Comparison of ENCODE assay signal across 19 mouse cellular contexts in genomic region chr19:46563603-46564002, GRCm38 (mm10). TPM values are rescaled to one million over a fixed set of nuclear protein-coding genes. Genes with fewer than 3 reads are reported as not detected.
DNase-seq lines count a peak whose midpoint lies in the region; ATAC-seq and TF ChIP-seq lines count a peak whose summit lies in the region.
"Had no signal": no experiment of that assay in that cellular context is flagged by ENCODE, and none has a peak within 500 bp of the region (broad histone marks: within the 10 kb centered on the region; RNA-seq: fewer than 3 reads in every experiment).

No protein-coding gene starts in this region.

- no peaks in the 10 kb centered on the region for H3K27me3 ChIP-seq in heart, embryonic 10.5 days (ENCODE audit: insufficient read depth, poor library complexity, severe bottlenecking)
- H3K27me3 ChIP-seq in heart, embryonic 16.5 days (ENCODE audit: control insufficient read depth, insufficient read depth, low read length): no peaks in the 10 kb centered on the region
- H3K27me3 ChIP-seq in thymus, adult 2 months (ENCODE audit: control insufficient read depth, insufficient read depth, low read length): no peaks in the 10 kb centered on the region
- H3K27me3 ChIP-seq: forebrain, embryonic 13.5 days; hindbrain, embryonic 12.5 days; kidney, embryonic 15.5 days; limb, embryonic 13.5 days; neural tube, embryonic 13.5 days had no signal

- H3K4me3 ChIP-seq in heart, embryonic 10.5 days: no peak overlapping the region
- no peak overlapping the region for H3K4me3 ChIP-seq in heart, embryonic 16.5 days (ENCODE audit: low read length)
- H3K4me3 ChIP-seq in thymus, adult 2 months (ENCODE audit: control insufficient read depth, insufficient read depth, low read length): no peak overlapping the region
- H3K4me3 ChIP-seq: forebrain, embryonic 13.5 days; hindbrain, embryonic 12.5 days; kidney, embryonic 15.5 days; limb, embryonic 13.5 days; myocyte; neural tube, embryonic 13.5 days had no signal

- 72% methylated on average over 4 of the region's 4 CpGs for WGBS in heart, embryonic 10.5 days
- WGBS in heart, embryonic 16.5 days: 55% methylated on average over 4 of the region's 4 CpGs
- 89% methylated on average over 4 of the region's 4 CpGs for WGBS in thymus, adult 2 months

- H3K4me1 ChIP-seq in heart, embryonic 10.5 days: peaks cover 28% of the 10 kb centered on the region
- H3K4me1 ChIP-seq in heart, embryonic 16.5 days (ENCODE audit: control insufficient read depth, insufficient read depth, low read length): peaks cover 16% of the 10 kb centered on the region
- H3K4me1 ChIP-seq in thymus, adult 2 months (replicated peaks; ENCODE audit: control insufficient read depth, insufficient read depth, low read length): peaks cover 9% of the 10 kb centered on the region
- H3K4me1 ChIP-seq: kidney, embryonic 15.5 days had no signal

- TF ChIP-seq CTCF in thymus, adult 2 months (IDR thresholded peaks at IDR 0.05; ENCODE audit: borderline replicate concordance, control insufficient read depth, extremely low read depth, insufficient read depth, low read length, poor library complexity): no peak

- no peak for DNase-seq in heart, embryonic 10.5 days (ENCODE audit: low spot score)
- no peak for DNase-seq in heart, postnatal 25 days (ENCODE audit: low spot score)
- DNase-seq in heart, postnatal 10 days: no peak
- peak; percentile 51 for DNase-seq in Muller cell, postnatal 12 days (ENCODE audit: inconsistent ontology term)
- peak; percentile 55 for DNase-seq in retina, adult 2 months (ENCODE audit: low read depth, low spot score)
- DNase-seq in thymus, adult 2 months: no peak
- DNase-seq: adrenal gland, postnatal 10 days; kidney, postnatal 4 days; lung, postnatal 4 days had no signal

- intact Hi-C loops in heart, postnatal 25 days (cut with DNase I): loop anchor here (5.0 kb wide), 1 partner anchor 166 kb away; the partner anchor contains the start of genes Actr1a and Sufu
- intact Hi-C loops in heart, postnatal 10 days (cut with DNase I): loop anchor here (2.0 kb wide), 1 partner anchor 57 kb away; no protein-coding TSS in a partner anchor

- no peak overlapping the region for H3K9ac ChIP-seq in heart, embryonic 16.5 days (ENCODE audit: low read length)
- H3K9ac ChIP-seq: forebrain, embryonic 13.5 days; hindbrain, embryonic 12.5 days; kidney, embryonic 15.5 days; limb, embryonic 13.5 days; liver, embryonic 14.5 days; neural tube, embryonic 13.5 days had no signal

- no peak overlapping the region for H3K4me2 ChIP-seq in heart, embryonic 16.5 days (ENCODE audit: low read depth, low read length)
- H3K4me2 ChIP-seq: forebrain, embryonic 13.5 days; hindbrain, embryonic 12.5 days; kidney, embryonic 15.5 days; limb, embryonic 13.5 days; neural tube, embryonic 13.5 days had no signal

- no peaks in the 10 kb centered on the region for H3K9me3 ChIP-seq in heart, embryonic 10.5 days
- no peaks in the 10 kb centered on the region for H3K9me3 ChIP-seq in heart, embryonic 16.5 days (replicated peaks; ENCODE audit: control insufficient read depth, low read length)
- H3K9me3 ChIP-seq: forebrain, embryonic 13.5 days; hindbrain, embryonic 12.5 days; kidney, embryonic 15.5 days; limb, embryonic 13.5 days; neural tube, embryonic 13.5 days had no signal

- H3K36me3 ChIP-seq in heart, embryonic 10.5 days: peaks cover 14% of the 10 kb centered on the region
- H3K36me3 ChIP-seq in heart, embryonic 16.5 days (ENCODE audit: control insufficient read depth, insufficient read depth): no peaks in the 10 kb centered on the region
- H3K36me3 ChIP-seq in thymus, adult 2 months (ENCODE audit: control insufficient read depth, insufficient read depth, low read length): no peaks in the 10 kb centered on the region

- H3K27ac ChIP-seq in heart, embryonic 10.5 days: peak overlapping the region; percentile 70; the same call in 1 of the 2 replicates
- peak overlapping the region; percentile 66 for H3K27ac ChIP-seq in heart, embryonic 16.5 days (ENCODE audit: low read length)
- H3K27ac ChIP-seq in thymus, adult 2 months (ENCODE audit: control insufficient read depth, insufficient read depth, low read length): no peak overlapping the region
- H3K27ac ChIP-seq: forebrain, embryonic 13.5 days; kidney, embryonic 15.5 days; limb, embryonic 13.5 days; liver, embryonic 14.5 days; neural tube, embryonic 13.5 days had no signal

- no peak for TF ChIP-seq POLR2A in thymus, adult 2 months (IDR thresholded peaks at IDR 0.05; ENCODE audit: control insufficient read depth, extremely low read depth, insufficient read depth, low read length, poor library complexity)

- ATAC-seq in heart, embryonic 16.5 days (replicated peaks; ENCODE audit: extremely low read depth, insufficient read depth, low FRiP score): peak; percentile 39
- ATAC-seq: forebrain, embryonic 13.5 days; intestine, postnatal 0 days; midbrain, embryonic 16.5 days had no signal

RNA-seq across cellular contexts. Expression of gene Arl3, which starts 9.4 kb away (rescaled TPM):
- 112 and 134 TPM in 2 replicates for polyA plus RNA-seq in heart, embryonic 10.5 days (2016; fragmentation: Nextera tagmentation; extraction: Ambion mirVana)
- 10 to 100 TPM; 33.2 to 37.0 TPM for total RNA-seq in heart, postnatal 25 days (2021)
- polyA plus RNA-seq in heart, embryonic 16.5 days (2015; fragmentation: Nextera tagmentation; extraction: Ambion mirVana): 95.6 and 101 TPM in 2 replicates
- 10 to 100 TPM; 32.8 to 33.6 TPM for total RNA-seq in heart, postnatal 10 days (2021)
- 17.0 and 21.6 TPM in 2 replicates for polyA plus RNA-seq in thymus, adult 2 months (2012; rRNA removed)

RNA-seq across cellular contexts. Expression of gene Sfxn2, which starts 9.6 kb away (rescaled TPM):
- 14.2 and 14.5 TPM in 2 replicates for polyA plus RNA-seq in heart, embryonic 10.5 days (2016; fragmentation: Nextera tagmentation; extraction: Ambion mirVana)
- 1 to 10 TPM; 3.1 to 4.2 TPM for total RNA-seq in heart, postnatal 25 days (2021)
- polyA plus RNA-seq in heart, embryonic 16.5 days (2015; fragmentation: Nextera tagmentation; extraction: Ambion mirVana): 10.0 and 11.4 TPM in 2 replicates
- total RNA-seq in heart, postnatal 10 days (2021): 1 to 10 TPM; 3.0 to 3.8 TPM
- 5.6 and 6.5 TPM in 2 replicates for polyA plus RNA-seq in thymus, adult 2 months (2012; rRNA removed)

RNA-seq across cellular contexts. Expression of gene Wbp1l, which starts 35.3 kb away (rescaled TPM):
- polyA plus RNA-seq in heart, embryonic 10.5 days (2016; fragmentation: Nextera tagmentation; extraction: Ambion mirVana): 53.9 and 61.8 TPM in 2 replicates
- 10 to 100 TPM; 48.5 to 54.4 TPM for total RNA-seq in heart, postnatal 25 days (2021)
- polyA plus RNA-seq in heart, embryonic 16.5 days (2015; fragmentation: Nextera tagmentation; extraction: Ambion mirVana): 60.5 and 63.3 TPM in 2 replicates
- total RNA-seq in heart, postnatal 10 days (2021): 10 to 100 TPM; 65.0 to 75.0 TPM
- 77.0 and 87.8 TPM in 2 replicates for polyA plus RNA-seq in thymus, adult 2 months (2012; rRNA removed)

Comparison
In these comparisons a context has a peak if more than half of its experiments do, and no peak if none do; other contexts are left out.
1. DNase-seq: peak in Muller cell, postnatal 12 days (single experiment) and retina, adult 2 months (single experiment); none in heart, embryonic 10.5 days (single experiment), heart, postnatal 25 days (single experiment), heart, postnatal 10 days (0 of 2) and thymus, adult 2 months (single experiment).